8 mouse cellular contexts compared by ENCODE assay signal in genomic region chr17:12742151-12742908, GRCm38 (mm10). TPM values are rescaled to one million over a fixed set of nuclear protein-coding genes. Genes with fewer than 3 reads are reported as not detected.
A peak's percentile ranks its signal among the peaks of the same experiment; 100 is the strongest.
DNase-seq lines count a peak whose midpoint lies in the region; ATAC-seq and TF ChIP-seq lines count a peak whose summit lies in the region.

No protein-coding gene starts in this region.

- peaks cover 31% of the 10 kb centered on the region for H3K4me1 ChIP-seq in brown adipose tissue, adult 24 weeks (ENCODE audit: control insufficient read depth, insufficient read depth, insufficient read length, low read length)
- peaks cover 28 to 76% of the 10 kb centered on the region in 2 experiments for H3K4me1 ChIP-seq in heart, embryonic 14.5 days (ENCODE audit: control insufficient read depth in 2 of 2, insufficient read depth in 2 of 2, low read length in 2 of 2)
- H3K4me1 ChIP-seq in liver, embryonic 15.5 days (replicated peaks): peaks cover 74% of the 10 kb centered on the region
- peaks cover 37% of the 10 kb centered on the region for H3K4me1 ChIP-seq in stomach, embryonic 16.5 days (ENCODE audit: control insufficient read depth, insufficient read depth, low read length)

- peak overlapping the region; percentile 70 for H3K4me2 ChIP-seq in heart, embryonic 14.5 days (ENCODE audit: low read length)
- peak overlapping the region; percentile 67 for H3K4me2 ChIP-seq in liver, embryonic 15.5 days
- peak overlapping the region; percentile 48 for H3K4me2 ChIP-seq in stomach, embryonic 16.5 days (ENCODE audit: low read depth, low read length)

- H3K27ac ChIP-seq in left cerebral cortex, adult 2 months: no peak overlapping the region
- peak overlapping the region; percentile 2; the same call in 1 of the 2 replicates for H3K27ac ChIP-seq in brown adipose tissue, adult 24 weeks (replicated peaks; ENCODE audit: low read depth, low read length)
- peak overlapping the region; percentile 75 to 94 for H3K27ac ChIP-seq in heart, embryonic 14.5 days (replicated peaks in 1 of 2; ENCODE audit: control insufficient read depth in 1 of 2, insufficient read depth in 1 of 2, low read depth in 2 of 2, low read length in 2 of 2)
- H3K27ac ChIP-seq in liver, embryonic 15.5 days (replicated peaks): no peak overlapping the region; the same call in 1 of the 2 replicates
- H3K27ac ChIP-seq in stomach, embryonic 16.5 days (ENCODE audit: low read length): peak overlapping the region; percentile 91; the same call in 1 of the 2 replicates

- intact Hi-C loops in left cerebral cortex, adult 2 months (cut with DNase I): no loop called here
- intact Hi-C loops in left cerebral cortex, postnatal 10 days (cut with DNase I): no loop called here

- peaks cover 11% of the 10 kb centered on the region; the same call in 1 of the 2 replicates for H3K9me3 ChIP-seq in heart, embryonic 14.5 days (ENCODE audit: control insufficient read depth, low read length)
- 0 out of 2 replicates have a peak, but pooled peaks cover 4% of the 10 kb centered on the region for H3K9me3 ChIP-seq in liver, embryonic 15.5 days (replicated peaks)
- peaks cover 27% of the 10 kb centered on the region for H3K9me3 ChIP-seq in stomach, embryonic 16.5 days (replicated peaks; ENCODE audit: control insufficient read depth, low read length)

- no peak; the same call in 1 of the 2 replicates for ATAC-seq in heart, embryonic 14.5 days (ENCODE audit: insufficient number of reproducible peaks, insufficient read depth, low FRiP score, low read depth)
- ATAC-seq in liver, embryonic 15.5 days (ENCODE audit: insufficient read depth): no peak
- ATAC-seq in stomach, embryonic 16.5 days (ENCODE audit: insufficient read depth, low FRiP score): no peak

- H3K27me3 ChIP-seq in heart, embryonic 14.5 days (ENCODE audit: control insufficient read depth, insufficient read depth, low read length): no peaks in the 10 kb centered on the region
- H3K27me3 ChIP-seq in liver, embryonic 15.5 days: no peaks in the 10 kb centered on the region; the same call in 1 of the 2 replicates
- H3K27me3 ChIP-seq in stomach, embryonic 16.5 days (ENCODE audit: control insufficient read depth, insufficient read depth, low read length): no peaks in the 10 kb centered on the region

- H3K36me3 ChIP-seq in heart, embryonic 14.5 days (ENCODE audit: control insufficient read depth, insufficient read depth, low read length): peaks cover 98% of the 10 kb centered on the region
- H3K36me3 ChIP-seq in liver, embryonic 15.5 days (replicated peaks): peaks cover 44% of the 10 kb centered on the region
- H3K36me3 ChIP-seq in stomach, embryonic 16.5 days (ENCODE audit: control insufficient read depth, insufficient read depth, low read length): peaks cover 44% of the 10 kb centered on the region

- no peak for DNase-seq in left cerebral cortex, adult 2 months (ENCODE audit: extremely low spot score in 1 of 2, low spot score in 2 of 2)
- no peak for DNase-seq in left cerebral cortex, postnatal 10 days (ENCODE audit: extremely low spot score in 1 of 2, low spot score in 2 of 2)
- DNase-seq in ovary, adult 18-20 months (ENCODE audit: low spot score): no peak
- DNase-seq in spleen, postnatal 4 days (ENCODE audit: low spot score in 2 of 2): no peak

- peak overlapping the region; percentile 94 for H3K9ac ChIP-seq in heart, embryonic 14.5 days (ENCODE audit: low read length)
- peak overlapping the region; percentile 53; the same call in 1 of the 2 replicates for H3K9ac ChIP-seq in liver, embryonic 15.5 days
- H3K9ac ChIP-seq in stomach, embryonic 16.5 days (ENCODE audit: low read length): peak overlapping the region; percentile 80

- WGBS in heart, embryonic 14.5 days: 44% methylated on average over 38 of the region's 38 CpGs
- WGBS in liver, embryonic 15.5 days (ENCODE audit: insufficient replicate concordance): 55% methylated on average over 38 of the region's 38 CpGs
- 45% methylated on average over 38 of the region's 38 CpGs for WGBS in stomach, embryonic 16.5 days

- no peak; the same call in 1 of the 2 replicates for TF ChIP-seq CTCF in left cerebral cortex, adult 2 months (IDR thresholded peaks at IDR 0.05)

- H3K4me3 ChIP-seq in left cerebral cortex, adult 2 months: peak overlapping the region; percentile 49
- H3K4me3 ChIP-seq in brown adipose tissue, adult 24 weeks (ENCODE audit: insufficient read depth, low read depth, low read length): peak overlapping the region; percentile 85
- H3K4me3 ChIP-seq in heart, embryonic 14.5 days (ENCODE audit: control insufficient read depth in 1 of 2, insufficient read depth in 1 of 2, low read depth in 1 of 2, low read length in 2 of 2): peak overlapping the region; percentile 70 to 82
- peak overlapping the region; percentile 57 for H3K4me3 ChIP-seq in liver, embryonic 15.5 days (replicated peaks)
- peak overlapping the region; percentile 63 for H3K4me3 ChIP-seq in stomach, embryonic 16.5 days (replicated peaks; ENCODE audit: low read length)

RNA-seq across cellular contexts. Expression of gene Igf2r, which starts 27.1 kb away (rescaled TPM):
- total RNA-seq in left cerebral cortex, adult 2 months (2021): 10 to 100 TPM; 29.1 to 29.3 TPM
- 10 to 100 TPM; 24.9 to 25.6 TPM for total RNA-seq in left cerebral cortex, postnatal 10 days (2021)
- polyA plus RNA-seq in brown adipose tissue, adult 24 weeks (2012; ENCODE audit: insufficient read depth, insufficient read length, missing spikeins): 15.7 and 16.3 TPM in 2 replicates
- polyA plus RNA-seq in heart, embryonic 14.5 days (2014; fragmentation: Nextera tagmentation; extraction: Ambion mirVana): 196 and 201 TPM in 2 replicates
- 13.0 and 15.6 TPM in 2 replicates for polyA plus RNA-seq in liver, embryonic 15.5 days (2015; fragmentation: Nextera tagmentation; extraction: Ambion mirVana)
- 38.6 and 39.3 TPM in 2 replicates for polyA plus RNA-seq in stomach, embryonic 16.5 days (2015; fragmentation: Nextera tagmentation; extraction: Ambion mirVana)

Comparison
In these comparisons a context has a peak if more than half of its experiments do, and no peak if none do; other contexts are left out.
1. H3K27ac ChIP-seq: peak in brown adipose tissue, adult 24 weeks (single experiment), heart, embryonic 14.5 days (2 of 2) and stomach, embryonic 16.5 days (single experiment); none in left cerebral cortex, adult 2 months (single experiment) and liver, embryonic 15.5 days (single experiment).
2. Peak in every context shown above with its lines, with median percentiles within 50 percentile points of each other: H3K4me3 ChIP-seq, H3K4me2 ChIP-seq and H3K9ac ChIP-seq.